Mouse (Mus musculus) brain, embryonic 14.5 days (tissue): ENCODE results near the gene Adipoq.

Source experiments
- CTCF ChIP-seq: fragments of 200-500 bp; IDR thresholded peaks from 2 replicates; pipeline ENCODE4 v1.5.1; 2012; ENCODE audit warnings: inconsistent platforms, mild to moderate bottlenecking, moderate library complexity, borderline replicate concordance; ENCODE audit not compliant: insufficient read depth, insufficient read length; ENCODE audit errors: extremely low read depth
- POLR2A ChIP-seq: fragments of 200-500 bp; IDR thresholded peaks from 2 replicates; pipeline ENCODE4 v1.6.1; 2012; ENCODE audit warnings: mild to moderate bottlenecking, inconsistent platforms, borderline replicate concordance; ENCODE audit not compliant: poor library complexity, insufficient read depth, insufficient read length, severe bottlenecking; ENCODE audit errors: extremely low read depth

DNA sequence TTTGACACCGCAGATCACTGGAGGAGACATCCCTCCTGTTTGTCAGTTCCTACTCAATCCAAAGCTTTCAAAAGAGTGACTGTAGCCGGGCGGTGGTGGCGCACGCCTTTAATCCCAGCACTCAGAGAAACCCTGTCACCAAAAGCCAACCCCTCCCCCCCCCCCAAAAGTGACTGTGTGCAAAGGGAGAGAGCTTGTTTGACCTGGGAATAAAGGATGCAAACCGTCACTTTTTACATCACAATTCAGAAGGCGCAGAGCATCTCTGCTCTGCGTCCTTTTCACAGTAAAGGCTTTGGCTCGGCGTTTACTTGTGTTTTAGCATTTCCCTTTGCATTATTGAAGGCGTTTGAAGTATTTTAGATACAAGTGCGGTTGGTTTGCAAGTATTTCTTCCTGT, 46.7 kb upstream of the Adipoq start:
- TF ChIP-seq CTCF, result no peak
- no peak for TF ChIP-seq POLR2A
